Mouse (Mus musculus): Measurements from ENCODE around the gene Isg20l2.

DNA sequence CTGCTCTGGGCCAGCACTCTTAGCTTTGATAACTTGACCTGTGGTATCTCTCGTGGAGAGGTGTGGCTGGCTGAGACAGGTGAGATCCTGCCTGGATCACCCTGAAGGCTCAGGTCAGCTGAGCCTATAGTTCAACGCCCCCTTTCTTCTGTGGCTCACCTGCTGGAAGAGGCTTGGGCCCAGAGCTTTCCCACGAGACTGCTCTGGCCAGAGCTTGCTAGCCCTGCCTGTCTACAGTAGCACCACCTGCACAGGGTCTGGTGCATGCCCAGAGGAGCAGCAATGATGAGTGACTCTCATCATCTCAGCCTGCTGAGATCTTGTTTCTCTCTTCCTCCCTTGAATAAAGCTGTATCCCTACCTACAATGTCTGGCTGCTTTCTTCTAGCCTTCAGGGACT is 50.0 kb downstream of the Isg20l2 start:
- TF ChIP-seq CTCF (IDR thresholded peaks at IDR 0.05; ENCODE audit: control insufficient read depth, insufficient read depth, low read length) (no peak), POLR2A (IDR thresholded peaks at IDR 0.05; ENCODE audit: borderline replicate concordance, control insufficient read depth, low read depth, low read length) (no peak)

All from bone marrow, adult 2 months (tissue).